Mouse (Mus musculus): ENCODE data around the gene Klhl26.

Klhl26 gene

GRCm38 (mm10) chr8:70414310-70414946 is 62.3 kb downstream of the Klhl26 start:
- DNase-seq (ENCODE audit: low spot score in 2 of 2): peak in 1 of 2 experiments; percentile 18

GRCm38 (mm10) chr8:70410281-70410680 is 66.5 kb downstream of the Klhl26 start:
- DNase-seq (ENCODE audit: low spot score in 2 of 2): no peak

GRCm38 (mm10) chr8:70409455-70409871 is 67.3 kb downstream of the Klhl26 start:
- no peak for DNase-seq (ENCODE audit: low spot score in 2 of 2)

GRCm38 (mm10) chr8:70409019-70409418 is 67.7 kb downstream of the Klhl26 start:
- DNase-seq (ENCODE audit: low spot score in 2 of 2): no peak

- DNase-seq (ENCODE audit: low spot score in 2 of 2): no peak
Measured at GRCm38 (mm10) chr8:70408301-70408700, 68.5 kb downstream of the Klhl26 start.

- no peak for DNase-seq (ENCODE audit: low spot score in 2 of 2)
Measured at GRCm38 (mm10) chr8:70406427-70407069, 70.2 kb downstream of the Klhl26 start.

GRCm38 (mm10) chr8:70405189-70405588 is 71.6 kb downstream of the Klhl26 start:
- DNase-seq (ENCODE audit: low spot score in 2 of 2): no peak

- no peak for DNase-seq (ENCODE audit: low spot score in 2 of 2)
Measured at GRCm38 (mm10) chr8:70404212-70404611, 72.6 kb downstream of the Klhl26 start.

Data from spleen, postnatal 36 days (tissue).